Mouse (Mus musculus) heart, adult 2 months (tissue): ENCODE measurements around the gene Gdf7.

Experiments used
- CTCF ChIP-seq: fragments of 200-600 bp; IDR thresholded peaks from 2 replicates; pipeline ENCODE4 v1.8.1; 2022; ENCODE audit warnings: antibody characterized with exemption, mild to moderate bottlenecking, moderate library complexity
- POLR2A ChIP-seq: fragments of 200-500 bp; IDR thresholded peaks from 2 replicates; pipeline ENCODE4 v1.6.1; 2011; ENCODE audit warnings: mild to moderate bottlenecking, low read depth, low read length, control low read depth; ENCODE audit not compliant: insufficient read depth

- TF ChIP-seq POLR2A (no peak), CTCF (no peak)
Measured at GRCm38 (mm10) chr12:8298361-8299142, 3.2 kb downstream of the Gdf7 start.
